Mouse (Mus musculus) hindbrain, embryonic 13.5 days (tissue): ENCODE measurements at regions not wholly inside any gene's neighbourhood (a gene's known extent, or its start where the extent isn't known, plus 50 kb on each side); places are given as distances from the start of the nearest gene placed in this dataset.

Experiments
- ATAC-seq: fragments of 200-750 bp; cut with Nextera tagmentation; 2 replicates; pipeline ENCODE4 v1.8.0; 2017; ENCODE audit warnings: moderate TSS enrichment; ENCODE audit not compliant: low FRiP score
- H3K27ac ChIP-seq: fragments of 300-500 bp; sonication (generic); 2 replicates; pipeline ENCODE4 v1.5.1; 2015; ENCODE audit warnings: inconsistent platforms, mild to moderate bottlenecking, moderate library complexity
- H3K27me3 ChIP-seq: fragments of 300-500 bp; sonication (generic); 2 replicates; pipeline ENCODE4 v1.6.1; 2015; ENCODE audit warnings: mild to moderate bottlenecking, inconsistent platforms
- H3K36me3 ChIP-seq: fragments of 300-500 bp; sonication (generic); 2 replicates; pipeline ENCODE4 v1.6.1; 2015; ENCODE audit warnings: mild to moderate bottlenecking, inconsistent platforms
- H3K4me1 ChIP-seq: fragments of 300-500 bp; sonication (generic); replicated peaks from 2 replicates; pipeline ENCODE4 v1.6.1; 2015; ENCODE audit warnings: inconsistent platforms
- H3K4me2 ChIP-seq: fragments of 300-500 bp; sonication (generic); 2 replicates; pipeline ENCODE4 v1.6.1; 2015; ENCODE audit warnings: inconsistent platforms, mild to moderate bottlenecking, moderate library complexity
- H3K4me3 ChIP-seq: fragments of 300-500 bp; sonication (generic); 2 replicates; pipeline ENCODE4 v1.5.1; 2015; ENCODE audit warnings: mild to moderate bottlenecking, inconsistent platforms
- H3K9ac ChIP-seq: fragments of 300-500 bp; sonication (generic); 2 replicates; pipeline ENCODE4 v1.6.1; 2015; ENCODE audit warnings: mild to moderate bottlenecking, inconsistent platforms
- H3K9me3 ChIP-seq: fragments of 300-500 bp; sonication (generic); 2 replicates; pipeline ENCODE4 v1.6.1; 2016; ENCODE audit warnings: inconsistent platforms
- WGBS: fragments of 180-500 bp; shearing (Covaris S2); methylation state at CpG from one replicate; pipeline ENCODE4 v1.1.7; 2015; 5-methylcytosine and 5-hydroxymethylcytosine counted together

DNA sequence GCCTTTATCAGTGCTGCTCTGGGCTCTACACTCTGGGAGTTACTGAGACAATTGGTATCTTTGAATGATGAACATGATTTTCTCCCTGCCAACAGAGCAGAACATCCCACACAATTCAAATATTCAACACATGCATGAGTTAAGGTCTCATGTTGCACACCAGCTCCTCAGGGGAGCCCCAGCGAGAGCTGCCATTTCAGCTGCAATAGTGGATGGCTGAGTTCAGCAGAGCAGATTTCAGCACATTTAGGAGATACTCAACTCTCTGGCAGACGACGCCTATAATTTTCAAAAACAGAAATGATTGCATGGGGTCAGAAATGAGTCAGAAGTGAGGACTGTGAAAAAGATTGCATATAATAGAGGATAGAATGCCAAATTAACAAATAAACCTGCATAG, 105.6 kb upstream of the Tyw5 start:
- H3K36me3 ChIP-seq = no peaks in the 10 kb centered on the region
- H3K4me1 ChIP-seq = no peaks in the 10 kb centered on the region
- H3K4me3 ChIP-seq = no peak overlapping the region
- ATAC-seq = no peak
- no peak overlapping the region for H3K9ac ChIP-seq
- no peaks in the 10 kb centered on the region for H3K9me3 ChIP-seq
- H3K27ac ChIP-seq = no peak overlapping the region
- 67% methylated on average over 3 of the region's 3 CpGs for WGBS
- H3K4me2 ChIP-seq = no peak overlapping the region
- no peaks in the 10 kb centered on the region for H3K27me3 ChIP-seq

DNA sequence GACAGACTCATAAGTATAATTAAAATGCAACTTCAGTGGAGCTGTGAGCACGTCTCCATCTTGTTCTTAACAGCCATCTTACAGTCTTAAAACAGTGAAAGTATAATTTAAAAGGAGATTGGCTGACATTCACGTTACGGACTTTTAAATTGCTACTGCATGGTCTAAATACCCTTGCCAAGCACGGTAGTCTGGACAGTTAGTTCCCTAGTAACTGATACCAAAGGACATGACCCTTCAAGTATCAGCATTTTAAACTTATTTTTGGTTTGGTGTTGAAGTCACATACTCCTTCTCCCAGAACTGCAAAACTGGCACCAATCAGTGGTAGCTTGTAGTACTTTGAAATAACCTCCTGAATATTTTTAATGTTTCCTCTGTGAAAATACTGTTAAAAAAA, 119.1 kb upstream of the Tyw5 start:
- Histone ChIP-seq H3K9me3 (no peaks in the 10 kb centered on the region), H3K27ac (no peak overlapping the region), H3K36me3 (no peaks in the 10 kb centered on the region), H3K9ac (no peak overlapping the region), H3K4me3 (no peak overlapping the region), H3K4me1 (0 out of 2 replicates have a peak, but pooled peaks cover 6% of the 10 kb centered on the region), H3K27me3 (no peaks in the 10 kb centered on the region), H3K4me2 (no peak overlapping the region)
- no peak for ATAC-seq
- 85% methylated on average over 4 of the region's 4 CpGs for WGBS

- 0 out of 2 replicates have a peak, but pooled peaks cover 6% of the 10 kb centered on the region for H3K4me1 ChIP-seq
- no peak overlapping the region for H3K9ac ChIP-seq
- H3K27me3 ChIP-seq = no peaks in the 10 kb centered on the region
- H3K9me3 ChIP-seq = no peaks in the 10 kb centered on the region
- 32% methylated on average over 3 of the region's 3 CpGs for WGBS
- H3K4me2 ChIP-seq = no peak overlapping the region
- H3K27ac ChIP-seq = peak overlapping the region; percentile 42; the same call in 1 of the 2 replicates
- no peaks in the 10 kb centered on the region for H3K36me3 ChIP-seq
- ATAC-seq = peak; percentile 52; the same call in 1 of the 2 replicates
- no peak overlapping the region for H3K4me3 ChIP-seq
These were observed 121.8 kb upstream of the Tyw5 start for GRCm38 (mm10) chr1:57528703-57529102.

DNA sequence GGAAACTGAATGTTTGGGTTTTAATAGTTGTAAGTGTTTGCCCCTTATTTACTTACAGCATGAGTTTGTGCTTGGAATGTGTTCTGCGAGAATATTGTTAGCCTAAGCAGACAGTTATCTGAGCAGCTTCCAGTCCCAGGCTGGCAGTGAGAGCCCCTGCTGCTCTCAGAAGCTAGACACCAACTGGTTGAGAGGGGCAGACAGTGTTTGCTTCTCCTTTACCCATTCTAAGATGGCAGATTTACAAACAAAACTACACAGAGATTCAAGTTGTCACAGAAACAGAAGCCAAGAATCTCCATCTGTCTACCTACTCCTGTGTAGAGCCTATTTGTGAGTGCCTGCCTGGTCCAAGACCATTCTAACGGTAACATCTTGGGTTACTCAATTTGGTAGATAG, 122.4 kb upstream of the Tyw5 start:
- Histone ChIP-seq H3K36me3 (no peaks in the 10 kb centered on the region), H3K27ac (0 out of 2 replicates have a peak overlapping the region, but pooled peaks have one; percentile 42), H3K4me1 (0 out of 2 replicates have a peak, but pooled peaks cover 6% of the 10 kb centered on the region), H3K4me2 (no peak overlapping the region), H3K9me3 (no peaks in the 10 kb centered on the region), H3K4me3 (no peak overlapping the region), H3K27me3 (no peaks in the 10 kb centered on the region), H3K9ac (no peak overlapping the region)
- 83% methylated on average over 2 of the region's 2 CpGs for WGBS
- ATAC-seq = no peak

GRCm38 (mm10) chr1:57537369-57537768, 130.5 kb upstream of the Tyw5 start:
- H3K4me3 ChIP-seq = no peak overlapping the region
- no peak overlapping the region for H3K9ac ChIP-seq
- H3K9me3 ChIP-seq = no peaks in the 10 kb centered on the region
- no peak overlapping the region for H3K27ac ChIP-seq
- WGBS = 65% methylated on average over 5 of the region's 5 CpGs
- no peaks in the 10 kb centered on the region for H3K27me3 ChIP-seq
- H3K4me2 ChIP-seq = no peak overlapping the region
- H3K4me1 ChIP-seq = no peaks in the 10 kb centered on the region; the same call in 1 of the 2 replicates
- ATAC-seq = no peak
- no peaks in the 10 kb centered on the region for H3K36me3 ChIP-seq

- Histone ChIP-seq H3K36me3 (no peaks in the 10 kb centered on the region), H3K9ac (no peak overlapping the region), H3K9me3 (no peaks in the 10 kb centered on the region), H3K4me1 (peaks cover 19% of the 10 kb centered on the region), H3K27me3 (no peaks in the 10 kb centered on the region), H3K4me2 (no peak overlapping the region), H3K27ac (no peak overlapping the region), H3K4me3 (no peak overlapping the region)
- ATAC-seq = no peak
- 83% methylated on average over 3 of the region's 3 CpGs for WGBS
These were observed 137.8 kb upstream of the Tyw5 start for GRCm38 (mm10) chr1:57544684-57545083.

DNA sequence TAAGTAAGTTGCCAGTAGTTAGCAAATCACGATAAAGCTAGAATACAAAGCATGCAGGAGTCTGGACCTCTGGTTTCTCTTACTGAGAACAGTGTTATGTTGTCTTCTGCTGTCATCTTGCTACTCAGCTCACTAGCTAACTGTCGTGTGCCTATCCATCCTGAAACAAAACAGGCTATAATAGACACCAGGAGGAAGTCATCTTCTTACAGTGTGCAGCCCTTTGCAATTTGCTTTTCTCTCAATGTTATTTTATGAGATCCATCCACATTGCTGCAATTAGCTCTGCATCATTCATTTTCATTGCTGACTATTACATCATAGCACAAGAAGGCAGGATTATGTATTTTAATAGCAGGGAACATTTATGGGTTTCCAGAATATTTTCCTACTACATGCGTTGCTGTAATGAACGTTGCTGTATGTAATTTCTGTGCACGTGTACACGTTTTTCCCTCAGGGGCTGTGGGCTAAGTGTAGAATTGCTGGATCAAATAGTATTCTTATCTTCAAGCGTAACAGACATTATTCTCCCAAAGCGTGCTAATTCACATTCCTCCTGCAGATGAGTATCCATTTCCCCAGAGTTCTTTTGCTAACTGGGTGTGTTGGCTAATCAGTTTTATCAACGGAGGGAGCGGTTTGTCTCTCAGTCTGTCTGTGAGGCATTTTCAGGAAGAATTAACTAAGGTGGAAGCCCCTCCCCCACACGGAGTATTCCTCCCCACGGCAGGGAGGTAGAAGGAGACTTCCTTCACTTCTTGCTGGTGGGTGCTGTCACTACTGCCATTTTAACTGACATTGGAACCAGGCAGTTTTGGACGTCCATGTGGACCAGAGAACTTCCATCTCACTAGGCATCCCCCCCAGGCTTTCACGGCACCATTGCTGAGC, 139.1 kb upstream of the Tyw5 start:
- Histone ChIP-seq H3K4me3 (no peak overlapping the region), H3K4me2 (peak overlapping the region; percentile 28), H3K27ac (peak overlapping the region; percentile 3; the same call in 1 of the 2 replicates), H3K9me3 (no peaks in the 10 kb centered on the region), H3K4me1 (peaks cover 19% of the 10 kb centered on the region), H3K36me3 (no peaks in the 10 kb centered on the region), H3K27me3 (no peaks in the 10 kb centered on the region), H3K9ac (no peak overlapping the region)
- ATAC-seq = peak; percentile 72
- WGBS = 51% methylated on average over 14 of the region's 14 CpGs

GRCm38 (mm10) chr1:57561517-57561916, 154.6 kb upstream of the Tyw5 start:
- Histone ChIP-seq H3K36me3 (no peaks in the 10 kb centered on the region), H3K9ac (no peak overlapping the region), H3K4me3 (no peak overlapping the region), H3K9me3 (no peaks in the 10 kb centered on the region), H3K4me2 (no peak overlapping the region), H3K4me1 (no peaks in the 10 kb centered on the region), H3K27ac (no peak overlapping the region), H3K27me3 (no peaks in the 10 kb centered on the region)
- no peak for ATAC-seq
- WGBS = 84% methylated on average over 2 of the region's 2 CpGs

GRCm38 (mm10) chr1:57564676-57565075, 157.8 kb upstream of the Tyw5 start:
- no peaks in the 10 kb centered on the region for H3K4me1 ChIP-seq
- no peak overlapping the region for H3K9ac ChIP-seq
- no peak overlapping the region for H3K4me3 ChIP-seq
- H3K9me3 ChIP-seq = peaks cover 12% of the 10 kb centered on the region; the same call in 1 of the 2 replicates
- H3K27ac ChIP-seq = no peak overlapping the region
- H3K4me2 ChIP-seq = no peak overlapping the region
- ATAC-seq = no peak
- H3K27me3 ChIP-seq = no peaks in the 10 kb centered on the region
- WGBS = 59% methylated on average over 5 of the region's 5 CpGs
- H3K36me3 ChIP-seq = no peaks in the 10 kb centered on the region

DNA sequence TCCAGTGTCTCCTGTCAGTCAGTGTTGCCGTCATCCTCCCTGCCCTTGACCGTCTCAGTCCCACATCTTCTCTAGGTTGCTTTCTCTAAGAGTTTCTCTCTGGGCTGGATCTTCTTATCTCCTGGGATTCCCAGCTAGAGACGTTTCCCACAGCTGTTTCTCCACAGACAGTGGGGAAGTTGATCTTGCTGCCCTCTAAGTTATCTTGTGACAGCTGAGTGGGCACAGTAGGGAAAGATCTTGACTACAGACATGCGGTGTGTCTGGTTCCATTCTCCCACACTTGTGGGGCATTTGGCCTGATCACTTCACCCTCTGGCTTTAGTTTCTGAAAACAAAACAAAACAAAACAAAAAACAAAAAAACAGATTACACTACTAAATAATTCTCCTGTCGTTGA, 165.2 kb upstream of the Tyw5 start:
- Histone ChIP-seq H3K27me3 (no peaks in the 10 kb centered on the region), H3K4me1 (no peaks in the 10 kb centered on the region), H3K4me3 (no peak overlapping the region), H3K27ac (no peak overlapping the region), H3K4me2 (no peak overlapping the region), H3K36me3 (no peaks in the 10 kb centered on the region), H3K9me3 (peaks cover 12% of the 10 kb centered on the region), H3K9ac (no peak overlapping the region)
- no peak for ATAC-seq
- 82% methylated on average over 5 of the region's 5 CpGs for WGBS

GRCm38 (mm10) chr1:57573829-57574228, 166.9 kb upstream of the Tyw5 start:
- H3K27me3 ChIP-seq = no peaks in the 10 kb centered on the region
- peaks cover 3% of the 10 kb centered on the region for H3K9me3 ChIP-seq
- 86% methylated on average over 6 of the region's 6 CpGs for WGBS
- no peaks in the 10 kb centered on the region for H3K36me3 ChIP-seq
- H3K4me2 ChIP-seq = no peak overlapping the region
- no peak overlapping the region for H3K4me3 ChIP-seq
- H3K4me1 ChIP-seq = no peaks in the 10 kb centered on the region
- ATAC-seq = no peak
- no peak overlapping the region for H3K27ac ChIP-seq
- no peak overlapping the region for H3K9ac ChIP-seq

GRCm38 (mm10) chr1:57574530-57574929, 167.6 kb upstream of the Tyw5 start:
- no peak for ATAC-seq
- Histone ChIP-seq H3K36me3 (no peaks in the 10 kb centered on the region), H3K27ac (no peak overlapping the region), H3K4me3 (no peak overlapping the region), H3K9me3 (no peaks in the 10 kb centered on the region; the same call in 1 of the 2 replicates), H3K9ac (no peak overlapping the region), H3K4me2 (no peak overlapping the region), H3K27me3 (no peaks in the 10 kb centered on the region), H3K4me1 (no peaks in the 10 kb centered on the region)
- WGBS = 95% methylated on average over 6 of the region's 6 CpGs
